Mouse (Mus musculus) gastrocnemius, adult 2 months (tissue): ENCODE results near the gene Slc12a4. TPM values are rescaled to one million over a fixed set of nuclear protein-coding genes. Genes with fewer than 3 reads are reported as not detected.
"Not testable (repeated sequence)": the region's sequence is repeated elsewhere in the genome, so short reads cannot be mapped to it uniquely, and the experiment has no call there.

ENCODE experiments used
- DNase-seq: peaks from one replicate; pipeline ENCODE4 v3.0.0; 2022
- H3K27ac ChIP-seq: fragments of 200-600 bp; 2 replicates; pipeline ENCODE4 v1.8.1; 2022; ENCODE audit warnings: mild to moderate bottlenecking
- H3K4me3 ChIP-seq: fragments of 200-600 bp; 2 replicates; pipeline ENCODE4 v1.8.1; 2022; ENCODE audit warnings: mild to moderate bottlenecking, moderate library complexity
- CTCF ChIP-seq: fragments of 200-600 bp; IDR thresholded peaks from 2 replicates; pipeline ENCODE4 v1.8.1; 2022; ENCODE audit warnings: antibody characterized with exemption, mild to moderate bottlenecking, moderate library complexity
- intact Hi-C: fragments of 180-260 bp; cut with DNase I; formaldehyde crosslinking; loops from one replicate; pipeline ENCODE4 v1.15.1; 2025
- long read RNA-seq, 2 experiments: library from polyadenylated mRNA; stranded (forward); transcript quantifications; one replicate each; pipeline ENCODE4 v2.0.0; 2021
- total RNA-seq, 2 experiments: library from RNA; stranded (reverse); gene quantifications; 2 replicates each; pipeline ENCODE4 v1.2.3; 2021

The Slc12a4 gene
- 10 to 100 TPM in 1 of 2 experiments, 1 to 10 TPM in 1; 9.1 to 14.3 TPM for total RNA-seq
- long read RNA-seq, experiment 1, transcript Slc12a4-202 (24 exons, 3,755 nt): major isoform, 38 of 50 reads
- long read RNA-seq, experiment 1, partial matches to known transcripts: 5 of 50 reads
- long read RNA-seq, experiment 1, other reads (novel, unspliced or antisense): 7 of 50 reads
- long read RNA-seq, experiment 2, transcript Slc12a4-202 (24 exons, 3,755 nt): major isoform, 40 of 47 reads
- long read RNA-seq, experiment 2, partial matches to known transcripts: 1 of 47 reads
- long read RNA-seq, experiment 2, other reads (novel, unspliced or antisense): 6 of 47 reads

DNA sequence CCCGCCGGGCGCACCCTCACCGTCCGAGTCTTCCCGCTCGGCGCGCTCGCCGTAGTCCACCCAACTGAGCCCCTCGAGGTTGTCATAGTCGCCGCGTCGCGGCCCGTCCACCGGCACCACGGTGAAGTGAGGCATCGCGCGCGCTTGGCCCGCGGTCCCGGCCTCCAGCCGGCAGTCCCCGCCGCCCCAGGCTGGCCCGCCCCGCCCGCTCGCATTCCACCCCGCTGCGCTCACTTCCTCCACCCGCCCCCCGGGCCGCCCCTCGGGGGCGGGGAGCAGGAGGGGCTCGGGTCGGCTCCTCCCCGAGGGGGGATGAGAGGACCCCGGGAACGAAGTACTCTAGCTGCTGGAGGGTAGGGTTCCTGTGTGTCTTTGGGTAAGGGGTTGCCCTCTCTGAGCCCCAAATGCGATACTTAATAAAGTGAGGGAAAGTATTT, at the start of gene Slc12a4:
Slc12a4 (minus strand) TSS at position 193 of the 437 bp plus-strand sequence.
- peak within 1 kb of the TSS; percentile 84 for H3K4me3 ChIP-seq
- peak; percentile 90 for DNase-seq
- intact Hi-C loops: no loop called here

DNA sequence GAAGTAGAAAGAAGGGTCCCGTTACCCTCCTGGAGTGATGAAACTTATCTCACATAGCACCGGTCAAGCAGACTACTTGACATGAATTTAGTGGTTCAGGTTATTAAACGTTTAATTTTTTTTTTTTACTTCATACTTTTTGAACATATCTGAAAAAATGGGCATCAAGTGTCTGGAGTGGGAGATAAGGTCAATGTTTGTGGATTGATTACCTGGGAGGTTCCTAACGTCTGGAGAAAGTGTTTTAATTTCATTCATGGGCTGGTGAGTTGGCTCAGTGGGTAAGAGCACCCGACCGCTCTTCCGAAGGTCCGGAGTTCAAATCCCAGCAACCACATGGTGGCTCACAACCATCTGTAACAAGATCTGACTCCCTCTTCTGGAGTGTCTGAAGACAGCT, 46.3 kb upstream of the Slc12a4 start:
- H3K4me3 ChIP-seq: peak overlapping the region; percentile 93; the same call in 1 of the 2 replicates
- DNase-seq, H3K27ac ChIP-seq: not testable (repeated sequence)
- intact Hi-C loops: loop anchor here (5.0 kb wide), 1 partner anchor 75 kb away; the partner anchor contains the start of gene Psmb10

More for the DNA sequence above, at the start of gene Slc12a4:
- H3K27ac ChIP-seq: peak within 1 kb of the TSS; percentile 93
- no peak for TF ChIP-seq CTCF

DNA sequence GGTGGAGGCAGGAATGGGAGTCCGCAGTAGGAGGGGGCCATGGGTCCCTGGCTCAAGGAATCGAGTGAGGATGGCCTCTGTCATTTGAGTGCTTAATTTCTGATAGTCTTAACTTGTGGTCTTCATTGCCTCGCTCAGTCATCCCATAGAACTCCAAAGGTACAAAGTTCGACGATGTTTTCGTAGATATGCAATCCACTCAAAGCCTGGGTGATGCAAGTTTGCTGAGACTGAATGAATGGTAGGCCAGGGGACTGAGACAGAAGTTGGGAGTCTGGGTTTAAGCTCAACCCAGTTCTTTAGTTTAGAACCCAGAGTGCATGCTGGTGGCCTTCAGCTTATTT, 45.7 kb upstream of the Slc12a4 start, which contains the start of gene Ddx28:
Ddx28 (minus strand) TSS at position 240 of the 344 bp plus-strand sequence.
- Histone ChIP-seq H3K4me3 (peak within 1 kb of the TSS; percentile 93), H3K27ac (peak within 1 kb of the TSS; percentile 91)
- intact Hi-C loops: loop anchor here (1.0 to 5.0 kb wide), 2 partner anchors 74 to 110 kb away; partner anchors contain the start of gene Psmb10
- no peak for DNase-seq
- TF ChIP-seq CTCF: no peak

DNA sequence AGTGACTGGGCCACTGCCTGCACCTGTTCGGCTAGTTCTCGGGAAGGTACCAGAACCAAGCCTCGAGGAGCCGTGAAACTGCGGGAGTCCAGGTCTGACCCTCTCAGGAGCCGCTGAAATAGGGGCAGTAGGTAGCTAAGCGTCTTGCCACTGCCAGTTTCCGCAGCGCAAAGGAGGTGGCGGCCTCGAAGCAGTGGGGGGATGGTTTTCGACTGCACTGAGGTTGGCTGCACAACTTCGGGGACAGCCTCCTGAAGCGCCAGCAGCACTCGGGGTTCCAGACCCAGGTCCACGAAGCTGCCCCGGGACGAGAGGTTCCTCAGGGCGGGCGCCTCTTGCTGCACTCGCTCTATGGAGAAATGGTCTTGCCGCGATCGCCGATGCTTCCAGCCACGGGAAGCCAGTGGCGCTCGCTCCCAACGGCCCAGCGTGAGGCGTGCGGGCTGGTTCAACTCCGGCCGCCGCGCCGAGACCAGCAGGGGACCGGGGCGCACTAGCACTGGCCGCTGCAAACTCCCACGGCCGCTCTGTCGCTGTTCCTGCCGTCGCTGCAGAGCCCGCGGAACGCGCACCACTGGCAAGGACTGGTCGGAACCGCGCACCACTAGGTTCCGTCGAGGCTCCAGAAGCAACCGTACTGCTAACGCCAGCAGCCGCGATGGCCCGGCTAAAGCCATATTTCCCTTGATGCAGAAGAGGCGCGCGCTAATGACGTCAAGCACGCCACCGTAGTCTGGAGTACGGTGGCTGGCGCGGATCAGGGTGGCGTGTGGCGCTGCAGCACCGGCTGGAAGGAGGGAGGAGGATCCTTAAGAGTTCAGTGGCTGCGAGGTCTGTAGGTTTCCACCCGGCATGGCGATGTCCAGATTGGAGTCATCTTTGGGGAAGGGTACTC, 45.1 kb upstream of the Slc12a4 start:
- H3K4me3 ChIP-seq: peak overlapping the region; percentile 93
- intact Hi-C loops: loop anchor here (1.0 to 5.0 kb wide), 2 partner anchors 74 to 110 kb away; partner anchors contain the start of gene Psmb10
- peak overlapping the region; percentile 91 for H3K27ac ChIP-seq
- TF ChIP-seq CTCF: no peak; the same call in 1 of the 2 replicates
- peak; percentile 94 for DNase-seq

DNA sequence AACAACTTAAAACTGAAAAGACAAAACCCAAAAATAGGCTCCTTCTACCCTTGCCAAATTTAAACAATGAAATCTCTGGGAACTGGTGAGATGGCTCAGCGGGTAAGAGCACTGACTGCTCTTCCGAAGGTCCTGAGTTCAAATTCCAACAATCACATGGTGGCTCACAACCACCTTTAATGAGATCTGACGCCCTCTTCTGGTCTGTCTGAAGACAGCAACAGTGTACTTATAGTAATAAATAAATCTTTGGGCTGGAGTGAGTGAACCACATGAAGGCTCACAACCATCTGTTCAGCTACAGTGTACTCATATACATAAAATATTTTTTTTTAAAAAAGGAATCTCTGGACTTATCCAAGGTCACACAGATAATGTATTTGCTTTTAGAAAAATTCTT, 42.0 kb upstream of the Slc12a4 start:
- intact Hi-C loops, H3K27ac ChIP-seq, H3K4me3 ChIP-seq, DNase-seq: not testable (repeated sequence)
- TF ChIP-seq CTCF: peak; percentile 20; the same call in 1 of the 2 replicates

DNA sequence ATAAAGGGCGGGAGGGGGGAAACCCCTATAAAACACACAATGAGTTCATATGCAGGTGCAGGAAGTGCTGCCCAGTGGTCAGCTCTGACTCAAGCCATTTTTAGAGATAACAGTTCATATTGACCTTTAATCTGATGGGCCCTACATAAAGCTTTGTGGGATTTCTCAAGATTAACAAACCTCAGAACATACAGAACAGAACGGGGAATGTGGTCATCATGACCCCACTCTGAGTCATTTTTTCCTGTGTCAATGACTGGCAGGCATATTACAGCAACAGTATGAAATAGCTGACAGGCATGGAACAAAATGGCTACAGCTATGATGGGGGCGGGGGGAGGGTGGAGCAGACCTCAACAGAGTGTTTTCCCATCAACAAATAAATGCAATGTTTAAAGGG, 41.2 kb upstream of the Slc12a4 start:
- intact Hi-C loops: no loop called here
- Histone ChIP-seq H3K4me3 (no peak overlapping the region), H3K27ac (no peak overlapping the region)
- no peak for TF ChIP-seq CTCF
- DNase-seq: no peak

DNA sequence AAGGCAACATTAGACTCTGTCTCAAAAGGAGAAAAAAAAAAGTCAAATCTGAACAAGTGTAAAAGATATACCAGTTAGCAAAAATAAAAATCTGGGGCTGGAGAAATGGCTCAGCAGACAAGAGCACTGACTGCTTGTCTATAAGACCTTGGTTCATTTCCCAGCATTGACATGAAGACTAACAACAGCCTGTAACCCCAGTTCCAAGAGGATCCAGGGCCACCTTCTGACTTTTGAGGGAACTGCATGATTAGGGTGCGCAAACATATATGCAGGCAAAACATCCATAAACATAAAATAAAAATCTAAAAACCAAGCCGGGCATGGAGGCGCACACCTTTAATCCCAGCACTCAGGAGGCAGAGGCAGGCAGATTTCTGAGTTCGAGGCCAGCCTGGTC, 40.5 kb upstream of the Slc12a4 start:
- TF ChIP-seq CTCF: peak; percentile 28
- Histone ChIP-seq H3K27ac (no peak overlapping the region), H3K4me3 (no peak overlapping the region)
- intact Hi-C loops: no loop called here
- no peak for DNase-seq

DNA sequence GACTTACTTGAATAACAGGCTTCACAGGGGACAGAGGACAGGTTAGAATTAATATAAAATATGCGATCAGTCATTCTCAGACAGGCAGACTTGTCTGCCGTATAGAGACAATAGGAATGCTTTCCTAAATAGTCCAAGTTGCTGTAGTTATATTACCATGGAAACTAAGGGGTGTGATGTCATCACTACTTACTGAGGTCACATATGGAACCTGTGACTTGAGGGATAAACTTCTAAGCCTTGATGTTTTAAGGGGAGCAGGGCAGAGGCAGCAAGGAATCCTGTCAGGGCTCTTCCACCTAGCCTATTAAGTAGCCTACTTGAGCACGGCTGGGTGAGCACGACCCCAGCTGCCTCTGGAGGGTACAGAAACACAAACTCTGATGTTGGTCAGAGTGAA, 40.0 kb upstream of the Slc12a4 start, which contains the start of gene Dpep2nb:
Dpep2nb (minus strand) TSS at position 101 of the 400 bp plus-strand sequence.
- DNase-seq: no peak
- Histone ChIP-seq H3K27ac (no peak within 1 kb of the TSS), H3K4me3 (no peak within 1 kb of the TSS)
- intact Hi-C loops: no loop called here
- TF ChIP-seq CTCF: no peak

DNA sequence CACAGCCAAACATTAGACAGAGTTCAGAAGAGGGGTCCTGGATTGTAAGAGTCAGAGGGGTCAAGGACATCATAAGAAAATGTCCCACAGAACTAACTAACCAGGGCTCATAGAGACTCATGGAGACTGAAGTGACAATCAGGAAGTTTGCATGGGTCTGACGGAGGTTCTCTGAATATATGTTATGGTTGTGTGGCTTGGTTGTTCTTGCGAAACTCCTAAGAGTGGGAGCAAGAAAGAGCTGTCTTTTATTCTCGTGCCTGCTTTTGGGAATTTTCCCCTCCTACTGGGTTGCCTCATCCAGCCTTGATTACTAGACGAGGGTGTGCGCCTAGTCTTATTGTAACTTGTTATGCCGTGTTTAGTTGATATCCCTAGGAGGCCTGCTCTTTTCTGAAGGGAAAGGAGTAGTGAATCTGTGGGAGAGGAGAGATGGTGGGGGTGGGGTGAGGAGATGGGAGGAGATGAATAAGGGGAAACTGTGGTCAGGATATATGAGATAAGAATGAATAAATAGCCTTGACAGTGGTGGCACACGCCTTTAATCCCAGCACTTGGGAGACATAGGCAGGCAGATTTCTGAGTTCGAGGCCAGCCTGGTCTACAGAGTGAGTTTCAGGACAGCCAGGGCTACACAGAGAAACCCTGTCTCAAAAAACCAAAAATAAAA, 38.8 kb upstream of the Slc12a4 start:
- no peak overlapping the region for H3K4me3 ChIP-seq
- TF ChIP-seq CTCF: no peak
- intact Hi-C loops: no loop called here
- no peak for DNase-seq
- H3K27ac ChIP-seq: no peak overlapping the region

DNA sequence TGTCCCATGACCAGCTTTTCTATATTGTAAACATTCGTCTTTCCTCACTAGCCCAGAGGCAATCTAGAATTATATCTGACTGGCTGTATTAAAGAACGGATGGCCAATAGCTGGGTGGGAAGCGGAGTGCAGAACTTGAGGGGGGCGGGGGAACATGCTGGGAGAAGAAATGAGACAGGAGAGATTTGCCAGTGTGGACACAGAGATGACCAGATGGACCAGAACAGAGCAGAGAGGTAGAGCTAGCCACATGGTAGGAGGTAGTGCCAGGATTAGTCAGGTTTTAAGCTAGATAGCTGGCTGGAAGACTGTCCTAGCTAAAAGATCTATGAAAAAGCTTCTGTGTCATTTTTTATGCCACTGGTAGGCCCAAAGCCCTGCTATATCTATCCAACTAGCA, 36.0 kb upstream of the Slc12a4 start:
- intact Hi-C loops: no loop called here
- TF ChIP-seq CTCF: no peak
- DNase-seq: no peak

DNA sequence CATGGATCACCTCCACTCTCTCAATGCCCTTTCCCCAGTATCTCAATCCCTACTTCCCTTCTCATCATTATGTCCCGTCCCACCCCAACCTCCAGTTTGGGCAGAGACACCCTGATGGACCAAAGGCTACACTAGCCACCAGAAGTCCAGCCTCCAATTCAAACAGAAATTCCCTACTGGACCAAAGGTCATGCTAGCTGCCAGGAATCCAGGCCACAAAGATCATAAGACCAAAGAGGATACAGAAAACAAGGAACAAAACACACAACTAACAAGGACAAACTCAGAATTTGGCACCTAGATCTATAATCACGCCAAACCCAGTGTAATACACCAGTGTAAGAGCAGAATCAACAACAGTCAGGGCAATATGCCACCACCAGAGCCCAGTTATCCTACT, 33.1 kb upstream of the Slc12a4 start:
- Histone ChIP-seq H3K4me3 (no peak overlapping the region), H3K27ac (no peak overlapping the region)
- no peak for TF ChIP-seq CTCF
- no peak for DNase-seq
- intact Hi-C loops: loop anchor here (10.0 kb wide), 1 partner anchor 116 kb away; no protein-coding TSS in a partner anchor

More for the DNA sequence above, 36.0 kb upstream of the Slc12a4 start:
- H3K4me3 ChIP-seq: no peak overlapping the region
- H3K27ac ChIP-seq: no peak overlapping the region

DNA sequence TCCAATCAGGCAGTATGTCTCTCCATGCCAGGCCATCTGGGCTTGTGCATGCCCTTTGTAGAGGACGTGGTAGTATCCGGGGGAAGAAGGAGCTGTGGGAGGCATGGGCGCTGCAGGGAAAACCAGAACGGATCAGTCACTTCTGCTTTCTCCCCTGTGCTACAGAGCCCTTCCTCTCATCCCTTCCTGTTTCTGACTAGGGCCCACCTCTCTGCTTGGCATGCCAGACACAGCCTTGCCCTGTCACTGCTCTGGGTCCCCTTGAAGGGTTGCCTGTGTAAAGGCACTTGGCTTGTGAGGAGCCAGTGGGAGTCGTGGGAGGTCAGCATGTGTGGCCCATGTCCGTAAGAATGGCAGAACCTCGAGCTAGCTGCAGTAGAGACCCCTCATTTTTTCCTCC, 30.5 kb upstream of the Slc12a4 start:
- intact Hi-C loops: loop anchor here (10.0 kb wide), 1 partner anchor 118 kb away; no protein-coding TSS in a partner anchor
- no peak for TF ChIP-seq CTCF

More for the DNA sequence above, 30.5 kb upstream of the Slc12a4 start:
- Histone ChIP-seq H3K4me3 (no peak overlapping the region), H3K27ac (no peak overlapping the region)
- no peak for DNase-seq
